Mouse (Mus musculus): ENCODE data around the gene Zbtb37. TPM values are rescaled to one million over a fixed set of nuclear protein-coding genes. Genes with fewer than 3 reads are reported as not detected.

Zbtb37 gene
- 1.4 and 2.7 TPM in 2 replicates for polyA plus RNA-seq (2021; fragmentation: Nextera tagmentation)
- long read RNA-seq, experiment 1, partial matches to known transcripts = 1 of 13 reads
- long read RNA-seq, experiment 1, other reads (novel, unspliced or antisense) = 9 of 13 reads
- long read RNA-seq, experiment 2, partial matches to known transcripts = 0 of 5 reads
- long read RNA-seq, experiment 2, other reads (novel, unspliced or antisense) = 5 of 5 reads

GRCm38 (mm10) chr1:161034435-161035280 lies at the start of gene Zbtb37:
Gene Zbtb37 (minus strand): TSS chr1:161034849.

GRCm38 (mm10) chr1:161070352-161071271 lies 36.0 kb upstream of the Zbtb37 start, which contains the start of the genes Dars2 and Cenpl:
Gene Dars2 (minus strand): TSS chr1:161070658.
Gene Cenpl (plus strand): TSS chr1:161070713.

GRCm38 (mm10) chr1:160978071-160978735 lies 56.4 kb downstream of the Zbtb37 start, which contains the start of gene Serpinc1:
Gene Serpinc1 (plus strand): TSS chr1:160978585.

Other genes starting within 250 kb of the Zbtb37 start
- 32.0 and 36.4 TPM in 2 replicates for gene Rabgap1l, start 241.6 kb downstream of the Zbtb37 start, polyA plus RNA-seq (2021; fragmentation: Nextera tagmentation)
- gene Rc3h1, start 128.4 kb downstream of the Zbtb37 start, polyA plus RNA-seq (2021; fragmentation: Nextera tagmentation) = 4.0 and 7.8 TPM in 2 replicates
- gene Serpinc1, start 56.3 kb downstream of the Zbtb37 start, polyA plus RNA-seq (2021; fragmentation: Nextera tagmentation) = 0.16 and 0.18 TPM in 2 replicates
- gene Dars2, start 35.8 kb upstream of the Zbtb37 start, polyA plus RNA-seq (2021; fragmentation: Nextera tagmentation) = 22.5 and 29.3 TPM in 2 replicates
- gene Cenpl, start 35.9 kb upstream of the Zbtb37 start, polyA plus RNA-seq (2021; fragmentation: Nextera tagmentation) = 1.6 and 1.9 TPM in 2 replicates
- gene Klhl20, start 96.7 kb upstream of the Zbtb37 start, polyA plus RNA-seq (2021; fragmentation: Nextera tagmentation) = 3.8 and 4.8 TPM in 2 replicates
- gene Ankrd45, start 107.8 kb upstream of the Zbtb37 start, polyA plus RNA-seq (2021; fragmentation: Nextera tagmentation) = 24.0 and 29.6 TPM in 2 replicates
- gene Tex50, start 124.5 kb upstream of the Zbtb37 start, polyA plus RNA-seq (2021; fragmentation: Nextera tagmentation) = not detected in 2 replicates
- 1,064 and 1,120 TPM in 2 replicates for gene Prdx6, start 216.4 kb upstream of the Zbtb37 start, polyA plus RNA-seq (2021; fragmentation: Nextera tagmentation)

Measured in left cerebral cortex, adult 6 months (tissue).